Mouse (Mus musculus): ENCODE results near the gene Gm10521. TPM values are rescaled to one million over a fixed set of nuclear protein-coding genes. Genes with fewer than 3 reads are reported as not detected.
A peak's percentile ranks its signal among the peaks of the same experiment; 100 is the strongest.
"Not testable (repeated sequence)": the region's sequence is repeated elsewhere in the genome, so short reads cannot be mapped to it uniquely, and the experiment has no call there.

Gm10521 gene
- total RNA-seq (2021) = not detected
- long read RNA-seq, experiment 1 = 0 reads
- long read RNA-seq, experiment 2 = 0 reads

GRCm38 (mm10) chr1:171895364-171895763 is at the start of gene Gm10521:
Gene Gm10521, plus strand, starts transcription at chr1:171895664.
- H3K4me3 ChIP-seq; H3K27ac ChIP-seq; DNase-seq; intact Hi-C loops (cut with DNase I): not testable (repeated sequence)

DNA sequence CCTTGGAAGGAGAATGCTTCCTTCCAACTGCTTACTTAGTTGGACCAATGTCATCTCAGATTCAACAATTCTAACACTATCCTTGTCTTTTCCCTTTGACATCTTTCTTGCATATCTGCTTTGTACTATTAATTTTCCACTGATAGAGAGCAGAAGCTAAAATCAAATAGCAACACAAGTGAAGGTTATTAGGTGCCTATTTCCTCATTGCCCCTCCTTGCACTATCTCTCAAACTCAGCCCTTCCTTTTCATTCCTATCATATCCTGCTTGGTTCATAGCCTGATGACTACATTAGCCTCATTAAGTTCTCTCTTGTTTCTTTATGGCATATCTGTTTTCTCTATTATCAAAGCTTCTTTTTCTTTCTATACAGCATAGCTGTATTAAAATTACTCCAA is 47.3 kb upstream of the Gm10521 start:
- Histone ChIP-seq H3K27ac (no peak overlapping the region), H3K4me3 (no peak overlapping the region)
- TF ChIP-seq CTCF (IDR thresholded peaks at IDR 0.05) = no peak
- DNase-seq = no peak
- intact Hi-C loops (cut with DNase I) = no loop called here

- intact Hi-C loops (cut with DNase I) = no loop called here
- Histone ChIP-seq H3K4me3 (no peak overlapping the region), H3K27ac (no peak overlapping the region)
- no peak for DNase-seq
- TF ChIP-seq CTCF (IDR thresholded peaks at IDR 0.05) = no peak
Observed at GRCm38 (mm10) chr1:171848757-171849156, 46.7 kb upstream of the Gm10521 start.

- no peak overlapping the region for H3K4me3 ChIP-seq
- intact Hi-C loops (cut with DNase I) = no loop called here
- no peak overlapping the region for H3K27ac ChIP-seq
- DNase-seq = no peak
- no peak for TF ChIP-seq CTCF (IDR thresholded peaks at IDR 0.05)
Observed at GRCm38 (mm10) chr1:171849454-171849853, 46.0 kb upstream of the Gm10521 start.

DNA sequence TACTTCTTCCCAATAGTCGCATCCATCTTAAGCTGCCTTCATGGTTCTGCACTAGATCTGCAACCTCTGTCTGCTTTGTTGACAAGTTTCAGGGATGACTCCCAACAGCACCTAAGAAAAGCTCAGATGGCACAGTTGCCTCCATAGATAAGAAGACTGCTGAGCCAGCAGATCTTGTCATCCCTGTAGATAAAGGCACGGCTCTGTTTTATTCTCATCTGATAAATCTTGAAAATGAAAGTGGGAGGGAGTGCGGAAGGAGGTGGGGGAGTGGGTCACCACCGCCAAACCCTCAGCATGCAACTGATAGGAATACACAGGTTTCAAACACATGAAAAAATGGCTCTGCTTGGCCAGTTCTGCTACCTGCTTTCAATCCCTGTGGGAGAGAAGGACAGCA is 30.0 kb upstream of the Gm10521 start:
- no peak for DNase-seq
- Histone ChIP-seq H3K27ac (no peak overlapping the region), H3K4me3 (no peak overlapping the region)
- no peak for TF ChIP-seq CTCF (IDR thresholded peaks at IDR 0.05)
- intact Hi-C loops (cut with DNase I) = no loop called here

- intact Hi-C loops (cut with DNase I) = no loop called here
- Histone ChIP-seq H3K4me3 (no peak overlapping the region), H3K27ac (no peak overlapping the region)
- DNase-seq = no peak
- no peak for TF ChIP-seq CTCF (IDR thresholded peaks at IDR 0.05)
Observed at GRCm38 (mm10) chr1:171886989-171887388, 8.5 kb upstream of the Gm10521 start.

GRCm38 (mm10) chr1:171904011-171904410 is 8.5 kb downstream of the Gm10521 start:
- DNase-seq = no peak
- intact Hi-C loops (cut with DNase I) = no loop called here
- no peak for TF ChIP-seq CTCF (IDR thresholded peaks at IDR 0.05)
- Histone ChIP-seq H3K4me3 (no peak overlapping the region), H3K27ac (no peak overlapping the region)

GRCm38 (mm10) chr1:171915638-171916458 is 20.4 kb downstream of the Gm10521 start:
- Histone ChIP-seq H3K27ac (no peak overlapping the region), H3K4me3 (no peak overlapping the region)
- DNase-seq = no peak
- no peak for TF ChIP-seq CTCF (IDR thresholded peaks at IDR 0.05)
- intact Hi-C loops (cut with DNase I) = no loop called here

GRCm38 (mm10) chr1:171917305-171918039 is 22.0 kb downstream of the Gm10521 start, which contains the start of gene Slamf6:
Gene Slamf6, plus strand, starts transcription at chr1:171917515.
- TF ChIP-seq CTCF (IDR thresholded peaks at IDR 0.05) = no peak
- H3K4me3 ChIP-seq = no peak within 1 kb of the TSS
- peak; percentile 17 for DNase-seq
- intact Hi-C loops (cut with DNase I) = no loop called here
- no peak within 1 kb of the TSS for H3K27ac ChIP-seq

- no peak for TF ChIP-seq CTCF (IDR thresholded peaks at IDR 0.05)
- no peak for DNase-seq
- Histone ChIP-seq H3K4me3 (no peak overlapping the region), H3K27ac (no peak overlapping the region)
- intact Hi-C loops (cut with DNase I) = no loop called here
Observed at GRCm38 (mm10) chr1:171918136-171918920, 22.9 kb downstream of the Gm10521 start.

DNA sequence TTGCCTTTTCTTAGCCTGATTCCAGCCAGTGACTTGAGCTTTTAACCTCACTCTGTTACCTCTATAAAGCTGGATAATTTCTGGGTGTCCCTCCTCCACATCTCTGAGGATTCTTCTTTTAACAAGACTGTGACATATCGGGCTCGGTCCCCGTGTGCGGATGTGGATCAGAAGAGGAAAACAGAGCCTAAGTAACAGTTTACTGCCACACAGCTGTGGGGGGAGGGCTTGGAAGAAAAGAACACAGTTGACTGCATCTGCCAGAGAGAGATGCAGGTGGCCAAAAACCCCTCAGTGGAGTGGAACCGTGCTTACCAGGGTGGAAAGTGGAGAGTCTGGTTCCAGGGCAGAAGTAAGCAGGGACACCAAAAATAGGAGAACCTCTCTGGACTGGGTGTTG is 23.7 kb downstream of the Gm10521 start:
- Histone ChIP-seq H3K27ac (no peak overlapping the region), H3K4me3 (no peak overlapping the region)
- no peak for TF ChIP-seq CTCF (IDR thresholded peaks at IDR 0.05)
- intact Hi-C loops (cut with DNase I) = no loop called here
- DNase-seq = no peak

DNA sequence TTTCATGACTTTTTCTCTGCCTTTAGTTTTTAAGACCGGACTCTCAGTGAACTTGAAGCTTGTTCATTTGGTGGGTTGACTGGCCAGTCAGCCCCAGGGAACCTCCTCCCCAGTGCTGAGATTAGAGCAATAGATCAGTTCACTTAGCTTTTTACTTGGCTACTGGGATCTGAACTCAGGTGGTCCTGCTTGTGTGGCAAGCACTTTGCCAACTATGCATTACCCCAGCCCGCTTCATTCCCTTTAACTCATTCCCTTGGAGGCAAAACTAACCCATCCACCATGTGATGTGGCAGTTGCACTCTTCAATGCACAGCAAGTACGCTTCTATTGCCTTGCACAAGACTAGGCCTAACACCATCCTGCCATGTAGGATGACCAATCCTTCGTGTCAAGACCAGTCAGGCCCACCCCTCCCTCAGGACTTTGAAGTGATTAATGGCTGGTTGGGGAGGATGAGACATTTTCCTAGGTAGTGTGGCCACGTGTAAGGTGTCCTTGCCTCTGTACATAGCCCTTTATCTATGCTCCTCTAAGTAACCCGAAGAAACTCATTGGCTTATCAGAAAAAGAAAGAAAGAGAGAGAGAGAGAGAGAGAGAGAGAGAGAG is 24.5 kb downstream of the Gm10521 start:
- intact Hi-C loops (cut with DNase I) = no loop called here
- no peak for DNase-seq
- Histone ChIP-seq H3K4me3 (no peak overlapping the region), H3K27ac (no peak overlapping the region)
- no peak for TF ChIP-seq CTCF (IDR thresholded peaks at IDR 0.05)

Measured in gastrocnemius, adult 2 months (tissue).